Mouse (Mus musculus) liver, embryonic 16.5 days (tissue): ENCODE data around the gene Gmnn. TPM values are rescaled to one million over a fixed set of nuclear protein-coding genes. Genes with fewer than 3 reads are reported as not detected.

ENCODE experiments used
- ATAC-seq: fragments of 200-750 bp; cut with Nextera tagmentation; 2 replicates; pipeline ENCODE4 v1.8.0; 2017; ENCODE audit warnings: low read depth, mild to moderate bottlenecking, moderate number of reproducible peaks, moderate library complexity
- H3K27ac ChIP-seq: fragments of 300-500 bp; sonication (generic); 2 replicates; pipeline ENCODE4 v1.5.1; 2014; ENCODE audit warnings: mild to moderate bottlenecking, low read length
- H3K27me3 ChIP-seq: fragments of 300-500 bp; sonication (generic); 2 replicates; pipeline ENCODE4 v1.6.1; 2014; ENCODE audit warnings: low read depth, low read length, mixed read lengths; ENCODE audit not compliant: control insufficient read depth, insufficient read depth
- H3K36me3 ChIP-seq: fragments of 300-500 bp; sonication (generic); 2 replicates; pipeline ENCODE4 v1.6.1; 2014; ENCODE audit warnings: mild to moderate bottlenecking; ENCODE audit not compliant: control insufficient read depth, insufficient read depth
- H3K4me1 ChIP-seq: fragments of 300-500 bp; sonication (generic); 2 replicates; pipeline ENCODE4 v1.6.1; 2014; ENCODE audit warnings: low read depth, low read length, mixed read lengths; ENCODE audit not compliant: control insufficient read depth
- H3K4me2 ChIP-seq: fragments of 300-500 bp; sonication (generic); 2 replicates; pipeline ENCODE4 v1.6.1; 2014; ENCODE audit warnings: low read depth, low read length, mixed read lengths
- H3K4me3 ChIP-seq: fragments of 300-500 bp; sonication (generic); 2 replicates; pipeline ENCODE4 v1.5.1; 2014; ENCODE audit warnings: low read depth, mild to moderate bottlenecking, low read length
- H3K9ac ChIP-seq: fragments of 300-500 bp; sonication (generic); 2 replicates; pipeline ENCODE4 v1.6.1; 2014; ENCODE audit warnings: low read depth, low read length
- H3K9me3 ChIP-seq: fragments of 300-500 bp; sonication (generic); replicated peaks from 2 replicates; pipeline ENCODE4 v1.6.1; 2016; ENCODE audit warnings: low read length; ENCODE audit not compliant: control insufficient read depth
- WGBS: fragments of 180-500 bp; shearing (Covaris S2); extraction: QIAGEN DNeasy Blood & Tissue Kit; methylation state at CpG from one replicate; pipeline ENCODE4 v1.1.7; 2014; ENCODE audit not compliant: insufficient replicate concordance; 5-methylcytosine and 5-hydroxymethylcytosine counted together
- polyA plus RNA-seq: library from polyadenylated mRNA; unstranded; fragments of >200 nt; fragmentation: Nextera tagmentation; extraction: Ambion mirVana; gene quantifications from 2 replicates; pipeline ENCODE4 v1.2.1, GENCODE M21; 2015

Gene Gmnn
- polyA plus RNA-seq, 1 experiment from 2014 or later = 82.5 TPM

DNA sequence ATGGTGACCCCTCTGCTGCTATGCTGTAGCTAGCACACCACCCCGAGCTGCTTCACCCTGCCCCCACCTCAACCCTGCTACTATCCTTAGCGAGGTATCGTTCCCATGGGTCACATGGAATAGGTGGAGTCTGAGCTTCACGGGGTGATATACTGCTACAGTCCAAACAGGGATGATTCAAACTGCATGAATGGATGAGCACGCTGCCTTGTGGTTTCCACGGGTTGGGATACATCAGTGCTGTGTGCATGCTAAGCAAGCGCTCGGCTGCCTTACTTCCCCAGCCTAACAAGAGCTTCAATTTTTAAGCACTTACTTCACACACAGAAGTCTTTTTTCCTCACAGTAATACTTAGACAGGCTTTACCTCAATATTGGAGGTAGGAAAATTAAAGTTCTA lies 10.9 kb downstream of the Gmnn start:
- no peaks in the 10 kb centered on the region for H3K4me1 ChIP-seq
- 86% methylated on average over 8 of the region's 8 CpGs for WGBS
- no peaks in the 10 kb centered on the region for H3K9me3 ChIP-seq
- H3K4me3 ChIP-seq = no peak overlapping the region
- no peak overlapping the region for H3K9ac ChIP-seq
- no peak overlapping the region for H3K27ac ChIP-seq
- H3K36me3 ChIP-seq = peaks cover 52% of the 10 kb centered on the region
- ATAC-seq = no peak
- no peak overlapping the region for H3K4me2 ChIP-seq
- no peaks in the 10 kb centered on the region for H3K27me3 ChIP-seq

DNA sequence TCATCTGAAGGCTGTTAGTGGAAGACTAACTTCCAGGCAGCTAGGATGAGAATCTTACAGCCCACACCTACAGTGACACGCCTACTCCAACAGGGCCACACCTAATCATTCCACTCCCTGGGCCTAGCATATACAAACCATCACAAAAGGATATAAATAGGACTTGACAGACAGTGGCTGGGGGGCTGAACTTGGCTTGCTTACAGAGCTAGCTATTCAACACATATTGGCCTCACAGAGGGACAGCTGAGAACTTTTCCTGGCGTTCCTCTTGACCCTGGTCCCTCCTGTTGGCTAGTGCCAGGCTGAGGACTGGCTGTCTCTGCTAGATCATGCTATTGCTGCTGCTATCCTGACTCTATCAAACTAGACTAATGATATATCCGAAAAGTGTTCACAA lies 13.9 kb downstream of the Gmnn start:
- WGBS = 67% methylated on average over 3 of the region's 3 CpGs
- no peak overlapping the region for H3K4me3 ChIP-seq
- no peaks in the 10 kb centered on the region for H3K27me3 ChIP-seq
- H3K36me3 ChIP-seq = peaks cover 26% of the 10 kb centered on the region
- no peaks in the 10 kb centered on the region for H3K9me3 ChIP-seq
- H3K4me2 ChIP-seq = no peak overlapping the region
- H3K27ac ChIP-seq = no peak overlapping the region
- no peak for ATAC-seq
- H3K4me1 ChIP-seq = no peaks in the 10 kb centered on the region
- H3K9ac ChIP-seq = no peak overlapping the region

DNA sequence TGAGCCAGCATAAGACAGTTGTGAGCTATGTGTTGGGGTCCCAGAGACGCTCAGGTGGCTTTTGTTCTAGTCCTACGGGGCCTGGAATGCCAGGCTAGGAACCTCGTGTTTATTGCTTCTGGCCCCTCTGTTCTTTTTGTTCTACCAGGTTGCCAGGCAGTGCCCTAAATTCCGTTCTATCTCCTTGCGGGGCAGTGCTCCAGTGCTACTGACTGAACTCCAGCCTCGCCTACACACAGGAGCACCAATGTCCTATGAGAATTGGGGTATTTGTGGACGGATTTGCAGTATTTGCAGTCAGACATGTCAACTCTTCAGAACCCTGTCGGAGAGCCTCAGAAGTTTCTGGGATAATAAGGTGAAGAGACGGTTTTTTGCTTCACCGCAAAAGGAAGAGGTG lies 20.7 kb downstream of the Gmnn start, which contains the start of gene Armh2:
Gene Armh2 (plus strand): TSS at position 205 of the 400 bp plus-strand sequence.
- Histone ChIP-seq H3K27ac (no peak within 1 kb of the TSS), H3K9me3 (no peaks in the 10 kb centered on the region), H3K9ac (no peak within 1 kb of the TSS), H3K4me2 (no peak within 1 kb of the TSS), H3K4me3 (no peak within 1 kb of the TSS), H3K27me3 (no peaks in the 10 kb centered on the region), H3K36me3 (no peaks in the 10 kb centered on the region), H3K4me1 (no peaks in the 10 kb centered on the region)
- no peak for ATAC-seq
- WGBS = 81% methylated on average over 10 of the region's 10 CpGs

DNA sequence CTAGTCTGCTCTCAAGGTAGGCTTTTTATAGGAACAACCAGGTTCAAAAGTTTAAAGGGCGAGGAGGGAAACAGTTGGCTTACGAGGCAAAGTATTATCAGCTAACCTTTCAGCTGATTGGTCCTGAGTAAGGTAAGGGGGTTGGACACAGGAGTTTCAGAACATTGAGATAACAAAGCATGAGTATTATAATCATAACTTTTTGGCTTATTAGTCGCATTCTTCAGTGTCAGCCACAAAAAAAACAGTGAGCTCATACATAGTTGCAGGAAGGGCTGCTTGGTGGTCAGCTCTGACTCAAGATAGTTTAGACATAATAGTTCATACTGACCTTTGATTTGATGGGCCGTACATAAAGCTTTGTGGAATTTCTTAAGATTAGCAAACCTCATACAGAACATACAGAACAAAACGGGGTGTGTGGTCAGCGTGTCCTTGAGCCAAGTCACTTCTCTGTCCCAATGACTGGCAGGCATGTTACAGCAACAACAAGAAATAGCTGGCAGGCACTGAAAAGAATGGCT lies 26.1 kb downstream of the Gmnn start:
- 67% methylated on average over 6 of the region's 6 CpGs for WGBS
- no peak for ATAC-seq
- Histone ChIP-seq H3K4me1 (no peaks in the 10 kb centered on the region), H3K9me3 (no peaks in the 10 kb centered on the region), H3K36me3 (no peaks in the 10 kb centered on the region), H3K27ac (no peak overlapping the region), H3K4me2 (no peak overlapping the region), H3K4me3 (no peak overlapping the region), H3K9ac (no peak overlapping the region), H3K27me3 (no peaks in the 10 kb centered on the region)

DNA sequence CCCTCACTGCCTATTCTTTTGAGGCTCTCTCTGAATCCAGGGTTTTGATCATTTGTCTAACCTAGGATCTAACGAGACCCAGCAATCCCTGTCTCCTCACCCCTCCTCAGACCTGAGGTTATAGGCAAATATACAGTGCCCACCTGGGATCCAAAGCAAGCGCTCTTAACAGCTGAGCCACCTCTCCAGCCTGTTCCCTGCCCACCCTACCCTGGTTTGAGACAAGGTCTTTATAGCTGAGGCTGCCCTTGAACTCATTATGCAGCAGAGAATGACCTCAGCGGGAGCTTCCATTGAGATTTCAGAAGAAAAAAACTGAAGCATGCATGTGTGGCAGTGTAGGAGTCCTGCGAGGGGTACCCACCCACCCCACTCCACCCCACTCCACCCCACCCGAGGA lies 27.2 kb downstream of the Gmnn start:
- H3K27ac ChIP-seq = no peak overlapping the region
- no peaks in the 10 kb centered on the region for H3K36me3 ChIP-seq
- no peaks in the 10 kb centered on the region for H3K27me3 ChIP-seq
- H3K4me2 ChIP-seq = no peak overlapping the region
- H3K4me3 ChIP-seq = no peak overlapping the region
- no peaks in the 10 kb centered on the region for H3K4me1 ChIP-seq
- no peak overlapping the region for H3K9ac ChIP-seq
- no peaks in the 10 kb centered on the region for H3K9me3 ChIP-seq
- WGBS = 70% methylated on average over 5 of the region's 5 CpGs
- ATAC-seq = no peak

DNA sequence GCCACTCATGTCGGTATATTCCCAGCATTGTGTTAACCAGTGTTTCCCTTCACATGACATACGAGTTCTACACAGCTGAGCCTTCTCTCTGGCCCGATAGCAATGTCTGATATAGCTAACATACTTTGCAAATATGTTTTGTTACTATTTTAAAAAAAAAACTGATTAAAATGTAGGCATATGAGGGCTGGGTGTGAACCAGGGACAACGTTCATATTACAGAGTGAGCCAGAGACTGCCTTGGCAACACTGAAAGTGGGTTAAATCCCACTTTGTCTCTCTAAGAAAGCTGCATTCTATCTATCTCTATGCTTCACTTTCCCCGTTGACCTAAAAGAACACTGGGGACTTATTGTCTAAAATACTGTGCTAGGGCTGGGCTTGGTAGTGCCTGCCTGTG lies 32.6 kb downstream of the Gmnn start:
- 77% methylated on average over 5 of the region's 5 CpGs for WGBS
- ATAC-seq = no peak
- Histone ChIP-seq H3K36me3 (no peaks in the 10 kb centered on the region), H3K27me3 (no peaks in the 10 kb centered on the region), H3K27ac (no peak overlapping the region), H3K4me1 (no peaks in the 10 kb centered on the region), H3K4me2 (no peak overlapping the region), H3K9ac (no peak overlapping the region), H3K9me3 (no peaks in the 10 kb centered on the region), H3K4me3 (no peak overlapping the region)

DNA sequence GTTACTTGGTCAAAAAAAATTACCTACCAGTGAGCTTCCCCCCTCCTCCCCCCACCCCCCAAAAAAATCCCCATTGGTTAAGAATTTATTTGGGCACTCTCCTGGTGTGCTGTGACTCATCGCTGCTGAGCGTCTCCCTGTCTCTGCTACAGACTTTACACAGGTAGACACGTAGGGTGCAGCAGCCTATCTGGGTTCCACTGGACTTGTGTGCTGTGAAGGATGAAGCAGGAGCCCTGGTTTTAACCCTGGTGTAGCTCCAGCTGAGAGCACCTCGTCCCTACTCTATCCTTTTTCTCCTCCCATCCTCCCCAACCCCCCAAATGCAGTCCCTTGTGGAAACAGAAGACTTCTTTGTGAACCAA lies 37.3 kb downstream of the Gmnn start:
- Histone ChIP-seq H3K36me3 (no peaks in the 10 kb centered on the region; the same call in 1 of the 2 replicates), H3K27ac (no peak overlapping the region), H3K4me1 (no peaks in the 10 kb centered on the region), H3K27me3 (no peaks in the 10 kb centered on the region), H3K4me2 (no peak overlapping the region), H3K9ac (no peak overlapping the region), H3K9me3 (no peaks in the 10 kb centered on the region), H3K4me3 (no peak overlapping the region)
- WGBS = 66% methylated on average over 4 of the region's 4 CpGs
- no peak for ATAC-seq

DNA sequence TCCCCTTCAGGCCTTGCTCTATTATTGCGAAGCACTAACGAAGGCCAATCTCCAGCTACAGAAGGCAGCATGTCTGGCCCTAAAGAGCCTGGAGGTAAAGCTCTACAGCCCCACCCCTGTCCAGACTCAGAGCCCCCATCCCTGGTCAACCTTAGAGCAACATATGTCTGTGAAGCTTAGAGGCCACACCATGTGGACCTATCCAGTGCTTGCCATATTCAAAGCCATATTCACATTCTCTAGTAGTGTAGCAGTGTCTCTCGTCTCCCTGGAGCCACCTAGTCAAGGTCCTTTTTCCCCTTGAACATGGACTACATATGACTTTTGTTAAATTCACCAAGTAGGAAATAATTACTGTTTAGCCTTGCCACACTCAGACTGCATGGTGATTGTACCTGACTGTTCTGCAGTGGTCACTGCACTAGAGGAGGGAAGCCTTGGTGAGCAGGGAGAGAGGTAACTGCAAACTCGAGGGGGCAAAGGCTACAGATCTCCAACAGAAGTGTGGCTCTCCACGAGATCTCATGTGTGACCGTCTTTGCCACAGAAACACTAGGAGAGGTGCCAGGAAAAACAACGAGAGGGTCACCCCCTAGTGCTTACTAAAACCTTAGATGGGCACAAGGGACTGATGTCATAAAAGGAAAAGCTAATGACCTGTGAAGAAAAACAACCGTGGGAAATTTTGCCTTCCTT lies 37.9 kb downstream of the Gmnn start:
- ATAC-seq = no peak
- no peak overlapping the region for H3K4me2 ChIP-seq
- H3K4me1 ChIP-seq = no peaks in the 10 kb centered on the region
- no peak overlapping the region for H3K4me3 ChIP-seq
- H3K9me3 ChIP-seq = no peaks in the 10 kb centered on the region
- 64% methylated on average over 8 of the region's 8 CpGs for WGBS
- H3K27me3 ChIP-seq = no peaks in the 10 kb centered on the region
- H3K9ac ChIP-seq = no peak overlapping the region
- H3K36me3 ChIP-seq = no peaks in the 10 kb centered on the region; the same call in 1 of the 2 replicates
- H3K27ac ChIP-seq = no peak overlapping the region

DNA sequence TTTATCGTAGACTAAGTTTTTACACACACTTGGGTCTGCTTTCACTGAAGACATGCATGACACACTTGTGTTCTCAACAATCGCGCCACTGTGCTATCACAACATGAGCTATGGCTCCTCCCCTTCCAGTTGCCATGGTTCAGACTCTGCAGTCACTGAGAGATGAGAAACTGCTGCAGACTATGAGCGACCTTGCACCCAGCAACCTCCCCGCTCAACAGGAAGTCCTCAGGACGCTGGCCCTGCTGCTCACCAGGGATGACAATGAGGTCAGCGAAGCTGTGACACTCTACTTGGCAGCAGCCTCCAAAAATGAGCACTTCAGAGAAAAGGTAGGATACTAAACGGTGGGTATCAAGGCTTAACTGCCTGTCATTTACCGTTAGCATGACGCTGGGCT lies 40.2 kb downstream of the Gmnn start:
- H3K4me3 ChIP-seq = no peak overlapping the region
- H3K4me2 ChIP-seq = no peak overlapping the region
- H3K9ac ChIP-seq = no peak overlapping the region
- no peaks in the 10 kb centered on the region for H3K27me3 ChIP-seq
- no peaks in the 10 kb centered on the region for H3K9me3 ChIP-seq
- H3K36me3 ChIP-seq = no peaks in the 10 kb centered on the region; the same call in 1 of the 2 replicates
- no peaks in the 10 kb centered on the region for H3K4me1 ChIP-seq
- WGBS = 79% methylated on average over 10 of the region's 10 CpGs
- no peak for ATAC-seq
- no peak overlapping the region for H3K27ac ChIP-seq
